Mouse (Mus musculus) heart, embryonic 16.5 days (tissue): ENCODE measurements around the gene Olfr17. TPM values are rescaled to one million over a fixed set of nuclear protein-coding genes. Genes with fewer than 3 reads are reported as not detected.
"Not testable (repeated sequence)": the region's sequence is repeated elsewhere in the genome, so short reads cannot be mapped to it uniquely, and the experiment has no call there.

Source experiments
- ATAC-seq: fragments of 200-750 bp; cut with Nextera tagmentation; replicated peaks from 2 replicates; pipeline ENCODE4 v1.8.0; 2017; ENCODE audit warnings: moderate number of reproducible peaks; ENCODE audit not compliant: insufficient read depth, low FRiP score; ENCODE audit errors: extremely low read depth
- H3K27ac ChIP-seq: fragments of 300-500 bp; sonication (generic); 2 replicates; pipeline ENCODE4 v1.5.1; 2014; ENCODE audit warnings: mild to moderate bottlenecking, low read length, control low read depth, moderate library complexity
- H3K27me3 ChIP-seq: fragments of 300-500 bp; sonication (generic); 2 replicates; pipeline ENCODE4 v1.6.1; 2014; ENCODE audit warnings: low read length, mixed read lengths; ENCODE audit not compliant: control insufficient read depth, insufficient read depth
- H3K36me3 ChIP-seq: fragments of 300-500 bp; sonication (generic); 2 replicates; pipeline ENCODE4 v1.6.1; 2014; ENCODE audit not compliant: control insufficient read depth, insufficient read depth
- H3K4me1 ChIP-seq: fragments of 300-500 bp; sonication (generic); 2 replicates; pipeline ENCODE4 v1.6.1; 2014; ENCODE audit warnings: low read length, mixed read lengths; ENCODE audit not compliant: control insufficient read depth, insufficient read depth
- H3K4me2 ChIP-seq: fragments of 300-500 bp; sonication (generic); 2 replicates; pipeline ENCODE4 v1.6.1; 2014; ENCODE audit warnings: low read depth, mild to moderate bottlenecking, control low read depth, low read length
- H3K4me3 ChIP-seq: fragments of 300-500 bp; sonication (generic); 2 replicates; pipeline ENCODE4 v1.5.1; 2014; ENCODE audit warnings: mild to moderate bottlenecking, control low read depth, low read length
- H3K9ac ChIP-seq: fragments of 300-500 bp; sonication (generic); 2 replicates; pipeline ENCODE4 v1.6.1; 2014; ENCODE audit warnings: low read length, control low read depth
- H3K9me3 ChIP-seq: fragments of 300-500 bp; sonication (generic); replicated peaks from 2 replicates; pipeline ENCODE4 v1.6.1; 2016; ENCODE audit warnings: low read length; ENCODE audit not compliant: control insufficient read depth
- WGBS: fragments of 180-500 bp; shearing (Covaris S2); extraction: QIAGEN DNeasy Blood & Tissue Kit; methylation state at CpG from one replicate; pipeline ENCODE4 v1.1.7; 2014; 5-methylcytosine and 5-hydroxymethylcytosine counted together
- polyA plus RNA-seq: library from polyadenylated mRNA; unstranded; fragments of >200 nt; fragmentation: Nextera tagmentation; extraction: Ambion mirVana; gene quantifications from 2 replicates; pipeline ENCODE4 v1.2.1, GENCODE M21; 2015

Gene Olfr17
- not detected in 2 replicates for polyA plus RNA-seq

GRCm38 (mm10) chr7:107092920-107093319, at the start of gene Olfr17:
Olfr17 (plus strand) TSS chr7:107093220.
- no peak for ATAC-seq
- WGBS, result 36% methylated on average over 1 of the region's 1 CpGs
- Histone ChIP-seq H3K9me3 (no peaks in the 10 kb centered on the region), H3K9ac (no peak within 1 kb of the TSS), H3K4me1 (no peaks in the 10 kb centered on the region), H3K36me3 (no peaks in the 10 kb centered on the region), H3K27me3 (no peaks in the 10 kb centered on the region), H3K4me3 (no peak within 1 kb of the TSS), H3K27ac (no peak within 1 kb of the TSS), H3K4me2 (no peak within 1 kb of the TSS)

GRCm38 (mm10) chr7:107044407-107044806, 48.6 kb upstream of the Olfr17 start:
- 68% methylated on average over 1 of the region's 1 CpGs for WGBS
- no peak overlapping the region for H3K27ac ChIP-seq
- H3K4me3 ChIP-seq, result no peak overlapping the region
- no peaks in the 10 kb centered on the region for H3K4me1 ChIP-seq
- no peaks in the 10 kb centered on the region for H3K36me3 ChIP-seq
- no peaks in the 10 kb centered on the region for H3K27me3 ChIP-seq
- no peak overlapping the region for H3K9ac ChIP-seq
- H3K4me2 ChIP-seq, result no peak overlapping the region
- H3K9me3 ChIP-seq, result no peaks in the 10 kb centered on the region
- ATAC-seq, result no peak

GRCm38 (mm10) chr7:107045833-107046232, 47.2 kb upstream of the Olfr17 start:
- WGBS, result 1% methylated on average over 5 of the region's 5 CpGs
- ATAC-seq, result 0 out of 2 replicates have a peak, but pooled peaks have one; percentile 18
- H3K9ac ChIP-seq, result no peak overlapping the region
- no peaks in the 10 kb centered on the region for H3K36me3 ChIP-seq
- H3K4me3 ChIP-seq, result no peak overlapping the region
- H3K4me1 ChIP-seq, result no peaks in the 10 kb centered on the region
- H3K27ac ChIP-seq, result no peak overlapping the region
- H3K4me2 ChIP-seq, result no peak overlapping the region
- H3K9me3 ChIP-seq, result no peaks in the 10 kb centered on the region
- H3K27me3 ChIP-seq, result no peaks in the 10 kb centered on the region

GRCm38 (mm10) chr7:107047578-107047977, 45.4 kb upstream of the Olfr17 start:
- WGBS, result 31% methylated on average over 3 of the region's 3 CpGs
- ATAC-seq, result no peak

GRCm38 (mm10) chr7:107070681-107071080, 22.3 kb upstream of the Olfr17 start, which contains the start of gene Olfr714:
Olfr714 (plus strand) TSS chr7:107070981.
- Histone ChIP-seq H3K4me1 (no peaks in the 10 kb centered on the region), H3K36me3 (no peaks in the 10 kb centered on the region), H3K4me2 (no peak within 1 kb of the TSS), H3K9ac (no peak within 1 kb of the TSS), H3K27ac (no peak within 1 kb of the TSS), H3K4me3 (no peak within 1 kb of the TSS), H3K9me3 (no peaks in the 10 kb centered on the region; the same call in 1 of the 2 replicates), H3K27me3 (no peaks in the 10 kb centered on the region)
- WGBS, result 82% methylated on average over 2 of the region's 2 CpGs
- ATAC-seq, result no peak

More at GRCm38 (mm10) chr7:107047578-107047977, 45.4 kb upstream of the Olfr17 start:
- no peak overlapping the region for H3K4me2 ChIP-seq
- H3K27ac ChIP-seq, result no peak overlapping the region
- H3K4me1 ChIP-seq, result no peaks in the 10 kb centered on the region
- no peaks in the 10 kb centered on the region for H3K27me3 ChIP-seq
- H3K9ac ChIP-seq, result no peak overlapping the region
- H3K4me3 ChIP-seq, result no peak overlapping the region
- H3K36me3 ChIP-seq, result no peaks in the 10 kb centered on the region
- H3K9me3 ChIP-seq, result no peaks in the 10 kb centered on the region

GRCm38 (mm10) chr7:107110269-107110668, 17.2 kb downstream of the Olfr17 start, which contains the start of gene Olfr715b:
Olfr715b (minus strand) TSS chr7:107110369.
- H3K4me1 ChIP-seq, H3K36me3 ChIP-seq, H3K9me3 ChIP-seq, ATAC-seq, H3K4me2 ChIP-seq, H3K4me3 ChIP-seq, H3K27ac ChIP-seq, H3K27me3 ChIP-seq, H3K9ac ChIP-seq: not testable (repeated sequence)
- 56% methylated on average over 1 of the region's 2 CpGs for WGBS

- not testable (repeated sequence) for H3K4me2 ChIP-seq, H3K4me1 ChIP-seq, H3K9me3 ChIP-seq, H3K9ac ChIP-seq, H3K4me3 ChIP-seq, ATAC-seq, H3K36me3 ChIP-seq, H3K27me3 ChIP-seq, H3K27ac ChIP-seq
- WGBS, result 81% methylated on average over 2 of the region's 3 CpGs
Observed at GRCm38 (mm10) chr7:107130983-107131382, 38.0 kb downstream of the Olfr17 start, which contains the start of gene Olfr715. Olfr715 (minus strand) TSS chr7:107131083.

GRCm38 (mm10) chr7:107138027-107138426, 45.0 kb downstream of the Olfr17 start, which contains the start of gene Olfr716:
Olfr716 (plus strand) TSS chr7:107138327.
- H3K4me2 ChIP-seq, H3K4me3 ChIP-seq, ATAC-seq, H3K27me3 ChIP-seq, H3K9me3 ChIP-seq, H3K9ac ChIP-seq, H3K27ac ChIP-seq, H3K36me3 ChIP-seq, H3K4me1 ChIP-seq: not testable (repeated sequence)
- WGBS, result 51% methylated on average over 2 of the region's 2 CpGs
